In the genomic region with DNA sequence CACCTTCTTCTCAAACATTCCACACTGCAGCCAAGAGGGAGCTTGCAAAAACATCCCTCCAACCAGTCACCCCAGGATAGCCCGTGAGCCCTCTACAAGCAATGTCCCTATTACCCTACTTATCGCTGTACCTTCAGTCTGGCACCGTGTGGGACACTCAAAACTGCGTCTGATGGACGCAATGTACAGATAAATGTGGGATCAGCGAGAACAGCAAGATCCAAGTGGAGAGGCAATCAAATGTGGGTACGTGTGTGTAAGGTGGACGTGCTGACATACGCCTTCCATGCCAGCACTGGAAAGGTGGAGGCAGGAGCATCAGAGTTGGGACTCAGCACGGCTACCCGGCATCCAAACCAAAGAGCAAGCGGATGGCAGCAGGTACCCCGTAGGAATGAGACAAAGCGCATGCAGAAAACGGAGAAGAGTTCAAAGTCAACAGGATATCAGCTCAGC, we compare ENCODE assay signal across 8 mouse cellular contexts. TPM values are rescaled to one million over a fixed set of nuclear protein-coding genes. Genes with fewer than 3 reads are reported as not detected.
A peak's percentile ranks its signal among the peaks of the same experiment; 100 is the strongest.
DNase-seq lines count a peak whose midpoint lies in the region; ATAC-seq and TF ChIP-seq lines count a peak whose summit lies in the region.

No protein-coding gene starts in this region.

- peak overlapping the region; percentile 100 for H3K27ac ChIP-seq in layer of hippocampus, adult 2 months
- H3K27ac ChIP-seq in intestine, embryonic 14.5 days (ENCODE audit: low read depth), result peak overlapping the region; percentile 91

- no peak for DNase-seq in layer of hippocampus, adult 2 months (ENCODE audit: low spot score in 2 of 2)
- DNase-seq in layer of hippocampus, adult 9-10 months (ENCODE audit: low spot score), result no peak
- no peak for DNase-seq in intestine, embryonic 14.5 days (ENCODE audit: low spot score)
- no peak for DNase-seq in layer of hippocampus, adult 18-20 months (ENCODE audit: low spot score in 2 of 2)
- no peak for DNase-seq in right cerebral cortex, postnatal 36 days (ENCODE audit: low spot score in 2 of 2)
- no peak for DNase-seq in ovary, postnatal 36 days (ENCODE audit: low spot score)

- H3K79me2 ChIP-seq in myocyte (ENCODE audit: control insufficient read depth, insufficient read depth), result peaks cover 15% of the 10 kb centered on the region

- H3K9me3 ChIP-seq in intestine, embryonic 14.5 days (ENCODE audit: control insufficient read depth, low read length), result no peaks in the 10 kb centered on the region

- no peak for TF ChIP-seq CTCF in layer of hippocampus, adult 2 months (conservative IDR thresholded peaks at IDR 0.05)

- peak overlapping the region; percentile 88 for H3K9ac ChIP-seq in intestine, embryonic 14.5 days (ENCODE audit: low read length)

- peak overlapping the region; percentile 99 for H3K4me2 ChIP-seq in intestine, embryonic 14.5 days (ENCODE audit: low read length)
- H3K4me2 ChIP-seq in myocyte (ENCODE audit: low read depth), result peak overlapping the region; percentile 92

- H3K4me1 ChIP-seq in intestine, embryonic 14.5 days (replicated peaks; ENCODE audit: control insufficient read depth, insufficient read depth, low read length), result peaks cover 15% of the 10 kb centered on the region

- ATAC-seq in common myeloid progenitor, adult 5-6 weeks (replicated peaks; ENCODE audit: low read depth, poor library complexity, severe bottlenecking), result peak; percentile 9
- ATAC-seq in intestine, embryonic 14.5 days (replicated peaks; ENCODE audit: low FRiP score, low TSS enrichment, low read depth), result no peak

- H3K27me3 ChIP-seq in intestine, embryonic 14.5 days (replicated peaks; ENCODE audit: control insufficient read depth, insufficient read depth, low read length), result no peaks in the 10 kb centered on the region
- no peaks in the 10 kb centered on the region for H3K27me3 ChIP-seq in myocyte (ENCODE audit: control insufficient read depth, insufficient read depth, insufficient read length)

- peak overlapping the region; percentile 42 for H3ac ChIP-seq in myocyte (ENCODE audit: control insufficient read depth, insufficient read length)

- H3K4me3 ChIP-seq in layer of hippocampus, adult 2 months, result peak overlapping the region; percentile 80
- peak overlapping the region; percentile 78 for H3K4me3 ChIP-seq in intestine, embryonic 14.5 days (ENCODE audit: low read depth, low read length)
- H3K4me3 ChIP-seq in myocyte, result peak overlapping the region; percentile 69

- no peaks in the 10 kb centered on the region for H3K36me3 ChIP-seq in intestine, embryonic 14.5 days (ENCODE audit: control insufficient read depth, insufficient read depth, low read length)
- no peaks in the 10 kb centered on the region for H3K36me3 ChIP-seq in myocyte (ENCODE audit: control insufficient read depth, insufficient read depth)

- under 1% methylated on average over 15 of the region's 15 CpGs for WGBS in intestine, embryonic 14.5 days

- TF ChIP-seq POLR2A in myocyte (IDR thresholded peaks at IDR 0.05; ENCODE audit: insufficient read length, low read depth), result no peak

TF ChIP-seq in myocyte, 11 proteins besides CTCF, POLR2A, EP300 and RAD21:
- no peak for TF ChIP-seq MYOG (IDR thresholded peaks at IDR 0.05; ENCODE audit: control insufficient read depth in 1 of 3, insufficient read depth in 1 of 3, insufficient read length in 2 of 3, low read depth in 2 of 3)
- no peak for TF ChIP-seq E2F4 (IDR thresholded peaks at IDR 0.05; ENCODE audit: insufficient read depth)
- TF ChIP-seq TCF12 (IDR thresholded peaks at IDR 0.05; ENCODE audit: insufficient read depth, poor library complexity, severe bottlenecking), result no peak
- TF ChIP-seq POLR2AphosphoS2 (IDR thresholded peaks at IDR 0.05; ENCODE audit: insufficient read length, low read depth), result no peak
- TF ChIP-seq MAX (IDR thresholded peaks at IDR 0.05; ENCODE audit: low read depth), result no peak
- no peak for TF ChIP-seq TCF3 (IDR thresholded peaks at IDR 0.05; ENCODE audit: insufficient read length, low read depth)
- TF ChIP-seq USF1 (IDR thresholded peaks at IDR 0.05; ENCODE audit: low read depth), result no peak
- TF ChIP-seq CEBPB (IDR thresholded peaks at IDR 0.05; ENCODE audit: insufficient read depth, poor library complexity, severe bottlenecking), result no peak
- TF ChIP-seq SRF (IDR thresholded peaks at IDR 0.05; ENCODE audit: control insufficient read depth, insufficient read length, low read depth), result no peak
- no peak for TF ChIP-seq MYOD1 (IDR thresholded peaks at IDR 0.05; ENCODE audit: control insufficient read depth in 1 of 3, insufficient read length in 2 of 3, low read depth in 2 of 3)
- no peak for TF ChIP-seq REST (IDR thresholded peaks at IDR 0.05; ENCODE audit: insufficient read depth, insufficient read length)
TF ChIP-seq in myocyte: peak in this region for 0.

RNA-seq across cellular contexts. Expression of a gene that starts 10.4 kb away (rescaled TPM):
- total RNA-seq in layer of hippocampus, adult 2 months (2021), result 100 to 1,000 TPM; 280 to 298 TPM
- total RNA-seq in common myeloid progenitor, adult 5-6 weeks (2017), result 109 and 127 TPM in 2 replicates
- 65.6 and 67.3 TPM in 2 replicates for polyA plus RNA-seq in intestine, embryonic 14.5 days (2014; fragmentation: Nextera tagmentation; extraction: Ambion mirVana)
- polyA plus RNA-seq in myocyte (2012; fragmentation: generic; extraction: Trizol), result 128 TPM
- total RNA-seq in layer of hippocampus, adult 18-20 months (2021), result 100 to 1,000 TPM; 283 to 293 TPM
